Mouse (Mus musculus) C3H10T1/2 (cell line): ENCODE measurements around the gene Aspdh. TPM values are rescaled to one million over a fixed set of nuclear protein-coding genes. Genes with fewer than 3 reads are reported as not detected.

Experiments used
- polyA plus RNA-seq, 2 experiments: library from polyadenylated mRNA; unstranded; fragments of >200 nt; fragmentation: generic; extraction: Trizol; gene quantifications; one replicate each; pipeline ENCODE4 v1.2.1; 2012; ENCODE audit warnings: missing spikeins in 2 of 2

Aspdh gene
- not detected for polyA plus RNA-seq

DNA sequence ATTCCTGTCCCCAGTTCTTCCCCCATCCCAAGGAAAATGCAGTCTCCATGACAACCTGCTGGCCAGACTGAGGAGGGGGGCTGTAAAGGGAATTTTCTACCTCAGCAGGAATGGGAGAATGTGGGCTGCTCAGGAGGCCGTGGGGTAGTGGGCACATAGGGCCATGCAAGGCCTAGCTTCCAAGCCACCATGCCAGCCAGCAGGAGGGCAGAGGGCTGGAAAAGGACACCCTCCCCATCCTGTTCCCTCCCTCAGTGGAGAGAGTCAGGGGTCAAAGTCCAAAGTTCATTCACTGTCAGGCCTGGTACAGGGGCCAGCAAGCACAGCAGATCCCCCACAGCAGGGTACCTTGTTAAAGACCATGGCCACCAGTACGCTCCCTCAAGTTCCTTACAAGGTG lies at the start of gene Aspdh:
Gene Aspdh, plus strand, starts transcription at position 281 of the 400 bp plus-strand sequence.

DNA sequence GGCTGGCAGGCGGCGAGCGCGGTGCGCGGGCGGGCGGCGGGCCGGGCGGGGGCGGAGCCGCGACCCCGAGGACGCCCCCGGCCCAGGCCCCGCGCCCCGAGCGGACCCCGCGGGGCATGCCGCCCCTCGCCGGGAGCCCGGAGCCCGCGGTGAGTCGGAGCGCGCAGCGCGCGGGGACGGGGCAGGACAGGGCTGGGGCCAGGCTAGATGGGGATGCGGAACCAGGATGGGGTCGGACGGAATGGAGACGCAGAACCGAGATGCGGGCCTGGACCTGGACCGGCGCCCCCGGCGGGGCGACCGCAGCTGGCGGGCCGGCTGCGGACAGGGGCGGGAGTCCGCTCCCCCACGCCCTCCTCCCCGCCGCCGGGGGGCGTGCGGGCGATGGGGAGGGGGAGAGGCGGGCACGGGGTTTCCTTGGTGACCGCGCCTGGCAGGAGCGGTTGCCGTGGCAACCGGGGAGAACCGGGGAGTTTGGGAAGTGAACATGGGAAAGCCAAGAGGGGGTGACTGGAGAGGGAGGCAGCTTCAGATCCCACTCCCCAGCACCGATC lies 36.1 kb upstream of the Aspdh start, which contains the start of gene Lrrc4b:
Gene Lrrc4b, plus strand, starts transcription at position 51 of the 554 bp plus-strand sequence.

DNA sequence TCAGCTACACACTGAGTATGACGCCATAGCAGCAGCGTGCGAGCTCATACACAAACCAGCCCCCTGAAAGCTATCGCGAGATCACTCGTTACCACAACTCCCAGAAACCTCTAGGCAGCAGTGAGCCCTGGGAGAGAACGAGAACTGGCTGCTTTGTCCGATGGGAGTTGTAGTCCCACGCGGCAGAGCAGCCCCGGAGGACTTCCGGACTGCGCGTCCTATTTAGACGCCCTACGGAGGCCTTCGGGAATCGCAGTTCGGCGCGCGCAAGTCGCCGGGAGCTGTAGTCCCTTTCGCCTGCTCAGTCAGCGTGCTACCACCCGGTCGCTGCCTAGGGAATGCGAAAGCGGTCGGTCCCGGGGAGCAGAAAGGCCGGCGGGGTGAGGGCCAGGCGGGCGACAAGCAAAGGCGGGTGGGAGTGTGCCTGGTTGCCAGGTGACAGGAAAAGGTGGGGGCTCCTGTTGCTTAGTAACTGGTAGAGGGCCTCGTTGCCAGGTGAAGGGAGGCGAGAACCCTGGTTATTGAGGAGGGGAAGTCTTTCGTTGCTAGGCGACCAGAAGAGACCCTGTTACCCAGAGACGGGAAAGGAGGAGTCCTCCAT lies 2.7 kb downstream of the Aspdh start, which contains the start of gene Josd2:
Gene Josd2, plus strand, starts transcription at position 170 of the 601 bp plus-strand sequence.

DNA sequence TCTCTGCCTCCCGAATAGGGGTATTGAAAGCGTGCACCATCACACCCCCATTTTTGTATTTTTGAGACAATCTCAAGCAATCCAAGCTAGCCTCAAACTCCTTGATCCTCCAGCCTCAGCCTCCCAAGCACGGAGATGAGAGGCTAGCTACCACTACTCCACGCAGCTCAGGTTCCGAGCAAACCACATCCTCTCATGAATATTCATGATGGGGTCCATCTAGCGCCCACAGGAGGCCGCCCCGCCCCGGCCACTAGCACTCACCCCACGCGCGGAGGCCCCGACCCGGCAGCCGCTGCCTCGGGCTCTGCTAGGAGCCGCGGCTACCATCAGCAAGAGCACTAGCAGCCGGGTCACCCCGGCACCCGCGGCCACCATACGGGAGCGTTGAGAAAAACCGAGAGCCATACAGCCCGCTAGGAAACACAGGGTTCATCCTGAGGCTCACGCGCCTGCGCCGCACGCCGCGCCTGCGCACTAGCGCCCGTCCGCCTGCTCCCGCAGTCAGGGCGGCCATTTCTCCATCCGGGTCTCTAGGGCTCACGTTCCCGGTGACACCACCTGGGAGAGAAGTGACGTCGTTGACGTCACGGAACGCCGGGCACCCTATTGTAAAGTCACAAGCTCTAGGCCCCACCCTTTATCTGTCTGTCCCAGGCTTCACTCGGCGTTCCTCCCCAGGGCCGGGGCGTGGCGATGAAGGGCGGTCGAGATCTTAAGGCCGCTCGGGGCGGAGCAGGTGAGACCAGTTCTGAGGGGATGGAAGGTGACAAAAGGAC lies 31.0 kb downstream of the Aspdh start, which contains the start of the genes Emc10 and Fam71e1:
Gene Emc10, minus strand, starts transcription at position 538 of the 779 bp plus-strand sequence.
Gene Fam71e1, plus strand, starts transcription at position 590 of the 779 bp plus-strand sequence.

Other genes with a start within 250 kb of the Aspdh start
- not detected for gene Klk1b5, start 249.4 kb upstream of the Aspdh start, polyA plus RNA-seq
- not detected for gene Klk1, start 240.0 kb upstream of the Aspdh start, polyA plus RNA-seq
- not detected for gene Gm36864, start 229.2 kb upstream of the Aspdh start, polyA plus RNA-seq
- under 1 TPM; 0.89 to 0.97 TPM for gene 1700028J19Rik, start 218.7 kb upstream of the Aspdh start, polyA plus RNA-seq
- gene 2410002F23Rik, start 218.7 kb upstream of the Aspdh start, polyA plus RNA-seq, result 10 to 100 TPM; 21.2 to 41.3 TPM
- gene Acp4, start 208.0 kb upstream of the Aspdh start, polyA plus RNA-seq, result under 1 TPM in 1 of 2 experiments, not detected in 1; 0.04 TPM
- not detected for gene Gm15517, start 203.9 kb upstream of the Aspdh start, polyA plus RNA-seq
- 1 to 10 TPM in 1 of 2 experiments, under 1 TPM in 1; 0.39 to 2.5 TPM for gene Clec11a, start 158.5 kb upstream of the Aspdh start, polyA plus RNA-seq
- gene Shank1, start 155.1 kb upstream of the Aspdh start, polyA plus RNA-seq, result under 1 TPM in 1 of 2 experiments, not detected in 1; 0.07 TPM
- gene Syt3, start 81.3 kb upstream of the Aspdh start, polyA plus RNA-seq, result under 1 TPM; 0.01 to 0.21 TPM
- gene 1700008O03Rik, start 79.6 kb upstream of the Aspdh start, polyA plus RNA-seq, result under 1 TPM; 0.04 to 0.28 TPM
- under 1 TPM; 0.01 to 0.22 TPM for gene Lrrc4b, start 36.4 kb upstream of the Aspdh start, polyA plus RNA-seq
- 100 to 1,000 TPM; 107 to 119 TPM for gene Josd2, start 2.6 kb downstream of the Aspdh start, polyA plus RNA-seq
- gene Emc10, start 31.1 kb downstream of the Aspdh start, polyA plus RNA-seq, result 100 to 1,000 TPM in 1 of 2 experiments, 10 to 100 TPM in 1; 94.2 to 161 TPM
- 1 to 10 TPM; 2.9 to 7.9 TPM for gene Fam71e1, start 31.2 kb downstream of the Aspdh start, polyA plus RNA-seq
- gene Mybpc2, start 59.3 kb downstream of the Aspdh start, polyA plus RNA-seq, result under 1 TPM in 1 of 2 experiments, not detected in 1; 0.07 TPM
- under 1 TPM in 1 of 2 experiments, not detected in 1; 0.83 TPM for gene Spib, start 66.7 kb downstream of the Aspdh start, polyA plus RNA-seq
- gene Pold1, start 83.5 kb downstream of the Aspdh start, polyA plus RNA-seq, result 100 to 1,000 TPM in 1 of 2 experiments, 10 to 100 TPM in 1; 32.0 to 112 TPM
- 100 to 1,000 TPM in 1 of 2 experiments, 10 to 100 TPM in 1; 64.4 to 108 TPM for gene Nr1h2, start 88.6 kb downstream of the Aspdh start, polyA plus RNA-seq
- gene Napsa, start 107.0 kb downstream of the Aspdh start, polyA plus RNA-seq, result under 1 TPM; 0.05 to 0.11 TPM
- under 1 TPM in 1 of 2 experiments, not detected in 1; 0.01 TPM for gene Kcnc3, start 125.3 kb downstream of the Aspdh start, polyA plus RNA-seq
- under 1 TPM in 1 of 2 experiments, not detected in 1; 0.02 TPM for gene Myh14, start 205.5 kb downstream of the Aspdh start, polyA plus RNA-seq
- gene Izumo2, start 243.4 kb downstream of the Aspdh start, polyA plus RNA-seq, result not detected